Mouse (Mus musculus): ENCODE results near the gene Ak5. TPM values are rescaled to one million over a fixed set of nuclear protein-coding genes. Genes with fewer than 3 reads are reported as not detected.

Gene Ak5
- polyA plus RNA-seq, 1 experiment from 2014 or later = 1.9 TPM

DNA sequence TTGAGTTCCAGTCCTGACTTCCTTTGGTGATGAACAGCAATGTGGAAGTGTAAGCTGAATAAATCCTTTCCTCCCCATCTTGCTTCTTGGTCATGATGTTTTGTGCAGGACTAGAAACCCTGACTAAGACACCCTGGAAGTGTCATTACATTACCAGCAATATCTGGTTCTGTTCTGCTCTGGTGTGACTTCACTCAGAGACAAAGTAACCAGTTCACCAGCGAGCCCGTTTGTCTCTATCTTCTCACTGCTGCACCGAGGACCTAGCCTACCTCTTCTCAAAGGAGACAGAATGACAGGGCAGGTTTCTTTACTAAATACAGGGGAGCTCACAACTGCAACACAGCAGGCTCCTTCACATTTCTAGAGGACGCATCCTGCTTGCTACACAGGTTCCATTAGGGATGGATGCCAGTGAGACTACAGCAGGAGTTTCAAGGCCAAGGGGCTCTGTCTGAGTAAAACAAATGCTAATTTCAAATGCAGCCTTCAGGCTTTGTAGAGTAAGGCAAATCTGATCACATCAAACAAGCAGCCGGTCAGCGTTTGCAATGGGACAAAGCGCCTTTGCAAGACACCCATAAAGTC is 117.5 kb downstream of the Ak5 start:
- H3K9ac ChIP-seq (ENCODE audit: low read length) = no peak overlapping the region
- no peak for ATAC-seq (ENCODE audit: low FRiP score, low TSS enrichment)
- no peak overlapping the region for H3K4me2 ChIP-seq (replicated peaks; ENCODE audit: low read depth)
- H3K4me1 ChIP-seq (replicated peaks; ENCODE audit: control insufficient read depth, insufficient read depth) = no peaks in the 10 kb centered on the region
- H3K4me3 ChIP-seq (ENCODE audit: low read depth, low read length) = no peak overlapping the region
- TF ChIP-seq CTCF (IDR thresholded peaks at IDR 0.05; ENCODE audit: low read depth) (no peak), EP300 (optimal IDR thresholded peaks at IDR 0.05) (no peak)
- H3K27me3 ChIP-seq (ENCODE audit: control insufficient read depth, insufficient read depth, low read length) = no peaks in the 10 kb centered on the region
- 83% methylated on average over 7 of the region's 7 CpGs for WGBS
- no peaks in the 10 kb centered on the region for H3K36me3 ChIP-seq (ENCODE audit: control insufficient read depth, insufficient read depth, low read length)
- DNase-seq (ENCODE audit: low spot score) = no peak
- H3K27ac ChIP-seq (replicated peaks) = no peak overlapping the region
- no peaks in the 10 kb centered on the region for H3K9me3 ChIP-seq (ENCODE audit: control insufficient read depth, low read length)

DNA sequence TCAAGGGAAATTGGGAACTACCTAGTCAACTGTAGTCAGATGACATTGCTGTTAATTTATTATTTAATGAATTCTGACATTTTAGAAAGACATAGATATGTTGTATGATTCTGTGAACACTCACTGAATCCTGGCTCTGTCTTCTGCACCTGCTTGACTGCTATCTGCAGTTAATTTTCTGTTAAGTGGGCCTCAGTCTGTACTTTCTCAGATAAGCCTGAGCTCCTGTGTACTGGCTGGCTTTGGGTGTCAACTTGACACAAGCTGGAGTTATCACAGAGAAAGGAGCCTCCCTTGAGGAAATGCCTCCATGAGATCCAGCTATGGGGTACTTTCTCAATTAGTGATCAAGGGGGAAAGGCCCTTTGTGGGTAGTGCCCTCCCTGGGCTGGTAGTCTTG is 118.1 kb downstream of the Ak5 start:
- Histone ChIP-seq H3K27ac (replicated peaks) (no peak overlapping the region), H3K4me2 (replicated peaks; ENCODE audit: low read depth) (no peak overlapping the region), H3K27me3 (ENCODE audit: control insufficient read depth, insufficient read depth, low read length) (no peaks in the 10 kb centered on the region), H3K36me3 (ENCODE audit: control insufficient read depth, insufficient read depth, low read length) (no peaks in the 10 kb centered on the region), H3K9ac (ENCODE audit: low read length) (no peak overlapping the region), H3K4me1 (replicated peaks; ENCODE audit: control insufficient read depth, insufficient read depth) (no peaks in the 10 kb centered on the region), H3K4me3 (ENCODE audit: low read depth, low read length) (no peak overlapping the region), H3K9me3 (ENCODE audit: control insufficient read depth, low read length) (no peaks in the 10 kb centered on the region)
- DNase-seq (ENCODE audit: low spot score) = no peak
- no peak for ATAC-seq (ENCODE audit: low FRiP score, low TSS enrichment)
- TF ChIP-seq EP300 (optimal IDR thresholded peaks at IDR 0.05) (no peak), CTCF (IDR thresholded peaks at IDR 0.05; ENCODE audit: low read depth) (no peak)

DNA sequence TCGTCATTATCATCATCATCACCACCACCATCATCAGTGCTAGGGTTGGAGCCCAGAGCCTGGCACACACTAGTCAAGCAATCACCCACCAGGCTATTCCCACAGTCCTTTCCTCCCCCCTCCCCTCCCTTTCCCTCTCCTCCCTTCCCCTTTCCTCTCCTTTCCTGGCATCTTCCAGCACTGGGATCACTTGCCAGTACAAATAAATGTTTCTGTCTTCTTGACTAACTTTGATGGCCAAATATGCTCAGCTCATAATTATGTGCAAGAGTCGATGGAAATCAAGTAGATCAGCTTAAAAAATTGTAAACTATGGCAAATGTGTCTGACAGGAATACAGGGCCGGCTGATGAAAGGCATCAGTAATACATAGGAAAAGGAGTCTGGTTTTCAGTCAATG is 123.2 kb downstream of the Ak5 start:
- Histone ChIP-seq H3K9me3 (ENCODE audit: control insufficient read depth, low read length) (no peaks in the 10 kb centered on the region), H3K4me3 (ENCODE audit: low read depth, low read length) (no peak overlapping the region), H3K27ac (replicated peaks) (no peak overlapping the region), H3K27me3 (ENCODE audit: control insufficient read depth, insufficient read depth, low read length) (no peaks in the 10 kb centered on the region), H3K4me1 (replicated peaks; ENCODE audit: control insufficient read depth, insufficient read depth) (no peaks in the 10 kb centered on the region), H3K36me3 (ENCODE audit: control insufficient read depth, insufficient read depth, low read length) (no peaks in the 10 kb centered on the region), H3K4me2 (replicated peaks; ENCODE audit: low read depth) (no peak overlapping the region), H3K9ac (ENCODE audit: low read length) (no peak overlapping the region)
- WGBS = 69% methylated on average over 3 of the region's 3 CpGs
- no peak for ATAC-seq (ENCODE audit: low FRiP score, low TSS enrichment)
- DNase-seq (ENCODE audit: low spot score) = no peak
- TF ChIP-seq CTCF (IDR thresholded peaks at IDR 0.05; ENCODE audit: low read depth) (no peak), EP300 (optimal IDR thresholded peaks at IDR 0.05) (no peak)

DNA sequence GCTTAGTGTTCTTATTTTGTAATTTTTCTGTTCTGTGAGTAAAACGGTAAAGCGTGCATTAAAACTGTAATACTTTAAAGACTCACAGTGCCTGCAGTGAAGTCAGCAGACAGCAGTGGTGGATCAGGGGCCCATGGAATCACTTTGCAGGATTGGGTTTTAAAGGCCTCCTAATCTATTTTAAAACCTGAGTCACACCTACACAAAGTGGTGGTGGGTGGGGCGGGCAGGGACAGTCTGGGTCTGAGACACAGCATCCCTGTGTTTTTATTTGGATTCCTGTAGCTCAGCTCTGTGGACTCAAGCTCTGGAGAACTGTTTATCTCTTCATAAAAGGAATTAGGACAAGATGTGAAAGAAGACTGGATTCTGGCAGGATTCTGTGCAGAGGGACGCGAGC is 125.9 kb downstream of the Ak5 start:
- Histone ChIP-seq H3K27ac (replicated peaks) (no peak overlapping the region), H3K9me3 (ENCODE audit: control insufficient read depth, low read length) (no peaks in the 10 kb centered on the region), H3K9ac (ENCODE audit: low read length) (no peak overlapping the region), H3K4me2 (replicated peaks; ENCODE audit: low read depth) (no peak overlapping the region), H3K4me3 (ENCODE audit: low read depth, low read length) (no peak overlapping the region), H3K36me3 (ENCODE audit: control insufficient read depth, insufficient read depth, low read length) (no peaks in the 10 kb centered on the region), H3K27me3 (ENCODE audit: control insufficient read depth, insufficient read depth, low read length) (no peaks in the 10 kb centered on the region), H3K4me1 (replicated peaks; ENCODE audit: control insufficient read depth, insufficient read depth) (no peaks in the 10 kb centered on the region)
- TF ChIP-seq EP300 (optimal IDR thresholded peaks at IDR 0.05) (no peak), CTCF (IDR thresholded peaks at IDR 0.05; ENCODE audit: low read depth) (no peak)
- no peak for DNase-seq (ENCODE audit: low spot score)
- no peak for ATAC-seq (ENCODE audit: low FRiP score, low TSS enrichment)
- 60% methylated on average over 5 of the region's 5 CpGs for WGBS

DNA sequence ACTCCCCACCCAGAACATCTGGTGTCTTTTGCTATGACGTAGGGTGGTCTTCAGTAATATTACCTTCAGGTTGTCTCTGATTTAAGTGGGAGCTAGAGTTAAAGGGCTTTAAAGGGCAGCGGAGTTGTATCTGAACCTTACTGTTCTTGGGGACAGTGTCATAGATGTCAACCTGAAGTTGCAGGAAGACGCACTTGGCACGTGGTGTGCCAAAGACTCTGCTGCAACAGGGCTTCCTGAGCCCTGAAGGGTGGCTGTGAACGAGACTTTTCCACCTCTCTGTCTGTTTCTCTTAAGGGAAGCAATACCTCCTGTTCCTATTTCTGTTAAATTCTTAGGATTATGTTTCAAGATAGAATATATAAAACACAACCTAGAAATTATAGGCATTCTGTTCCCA is 137.8 kb downstream of the Ak5 start:
- Histone ChIP-seq H3K36me3 (ENCODE audit: control insufficient read depth, insufficient read depth, low read length) (no peaks in the 10 kb centered on the region), H3K9me3 (ENCODE audit: control insufficient read depth, low read length) (no peaks in the 10 kb centered on the region), H3K4me2 (replicated peaks; ENCODE audit: low read depth) (no peak overlapping the region), H3K27ac (replicated peaks) (no peak overlapping the region), H3K4me1 (replicated peaks; ENCODE audit: control insufficient read depth, insufficient read depth) (no peaks in the 10 kb centered on the region), H3K4me3 (ENCODE audit: low read depth, low read length) (no peak overlapping the region), H3K27me3 (ENCODE audit: control insufficient read depth, insufficient read depth, low read length) (no peaks in the 10 kb centered on the region), H3K9ac (ENCODE audit: low read length) (no peak overlapping the region)
- 80% methylated on average over 5 of the region's 5 CpGs for WGBS
- TF ChIP-seq CTCF (IDR thresholded peaks at IDR 0.05; ENCODE audit: low read depth) = no peak
- no peak for TF ChIP-seq EP300 (optimal IDR thresholded peaks at IDR 0.05)
- DNase-seq (ENCODE audit: low spot score) = no peak
- ATAC-seq (ENCODE audit: low FRiP score, low TSS enrichment) = no peak

DNA sequence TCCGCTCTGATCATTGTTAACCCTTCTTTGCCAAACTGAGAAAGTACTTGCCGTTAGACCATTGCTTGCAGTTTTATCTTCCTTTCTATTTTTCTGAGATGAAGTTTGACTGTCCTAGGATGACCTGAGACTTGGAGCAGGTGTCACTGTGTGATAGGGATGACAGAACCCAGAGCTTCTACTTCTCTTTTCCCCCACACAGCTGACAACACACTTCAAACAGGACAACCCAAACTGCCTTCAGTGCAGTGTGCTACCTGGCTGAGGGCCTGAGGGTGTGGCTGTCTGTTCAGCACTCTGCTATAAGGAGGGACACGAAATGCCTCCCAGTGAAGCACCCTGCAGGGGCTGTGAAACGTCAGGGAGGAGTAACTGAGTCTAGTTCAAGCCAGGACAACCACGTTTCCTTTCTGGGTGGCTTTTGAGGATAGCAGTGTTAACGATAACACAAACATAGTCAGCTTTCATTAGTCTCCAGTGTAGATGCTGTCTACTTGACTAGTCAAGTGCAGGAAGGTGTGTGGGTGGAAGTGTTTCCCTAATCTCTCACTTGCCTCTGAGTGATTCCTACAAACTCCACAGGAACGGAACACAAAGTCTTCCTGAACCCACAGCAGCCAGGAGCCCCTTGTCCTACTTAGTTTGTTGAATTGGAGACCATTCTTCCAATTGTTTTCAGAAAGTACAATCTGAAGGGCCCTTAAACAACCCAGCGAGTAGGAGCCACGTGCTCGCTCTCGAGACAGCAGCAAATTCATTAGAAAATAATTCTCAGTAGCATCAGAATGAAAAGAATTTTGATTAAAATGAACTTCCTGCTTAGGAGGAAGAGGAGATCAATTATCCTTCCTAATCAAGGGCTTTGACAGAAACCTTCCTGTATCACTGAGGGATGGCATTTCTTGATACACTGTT is 138.8 kb downstream of the Ak5 start:
- Histone ChIP-seq H3K9me3 (ENCODE audit: control insufficient read depth, low read length) (no peaks in the 10 kb centered on the region), H3K4me1 (replicated peaks; ENCODE audit: control insufficient read depth, insufficient read depth) (no peaks in the 10 kb centered on the region), H3K27ac (replicated peaks) (no peak overlapping the region), H3K4me3 (ENCODE audit: low read depth, low read length) (no peak overlapping the region), H3K4me2 (replicated peaks; ENCODE audit: low read depth) (no peak overlapping the region), H3K9ac (ENCODE audit: low read length) (no peak overlapping the region), H3K27me3 (ENCODE audit: control insufficient read depth, insufficient read depth, low read length) (no peaks in the 10 kb centered on the region), H3K36me3 (ENCODE audit: control insufficient read depth, insufficient read depth, low read length) (no peaks in the 10 kb centered on the region)
- 53% methylated on average over 11 of the region's 11 CpGs for WGBS
- DNase-seq (ENCODE audit: low spot score) (no peak), ATAC-seq (ENCODE audit: low FRiP score, low TSS enrichment) (no peak)
- TF ChIP-seq EP300 (optimal IDR thresholded peaks at IDR 0.05) (no peak), CTCF (IDR thresholded peaks at IDR 0.05; ENCODE audit: low read depth) (no peak)

Data from stomach, postnatal 0 days (tissue).